Mouse (Mus musculus): Measurements from ENCODE around the gene Mapk1.

GRCm38 (mm10) chr16:16983131-16983533 lies at the start of gene Mapk1:
- TF ChIP-seq USF1 (IDR thresholded peaks at IDR 0.05; ENCODE audit: low read depth) (no peak), POLR2A (IDR thresholded peaks at IDR 0.05; ENCODE audit: insufficient read length, low read depth) (peak; percentile 98), REST (IDR thresholded peaks at IDR 0.05; ENCODE audit: insufficient read depth, insufficient read length) (no peak), MAX (IDR thresholded peaks at IDR 0.05; ENCODE audit: low read depth) (no peak), MYOG (IDR thresholded peaks at IDR 0.05; ENCODE audit: control insufficient read depth in 1 of 3, insufficient read depth in 1 of 3, insufficient read length in 2 of 3, low read depth in 2 of 3) (peak in 1 of 3 experiments; percentile 57), TCF3 (IDR thresholded peaks at IDR 0.05; ENCODE audit: insufficient read length, low read depth) (no peak), TCF12 (IDR thresholded peaks at IDR 0.05; ENCODE audit: insufficient read depth, poor library complexity, severe bottlenecking) (no peak), E2F4 (IDR thresholded peaks at IDR 0.05; ENCODE audit: insufficient read depth) (no peak), POLR2AphosphoS2 (IDR thresholded peaks at IDR 0.05; ENCODE audit: insufficient read length, low read depth) (peak; percentile 97), MYOD1 (IDR thresholded peaks at IDR 0.05; ENCODE audit: control insufficient read depth in 1 of 3, insufficient read length in 2 of 3, low read depth in 2 of 3) (peak in 1 of 3 experiments; percentile 18), CEBPB (IDR thresholded peaks at IDR 0.05; ENCODE audit: insufficient read depth, poor library complexity, severe bottlenecking) (no peak), SRF (IDR thresholded peaks at IDR 0.05; ENCODE audit: control insufficient read depth, insufficient read length, low read depth) (no peak)

All from myocyte (in vitro differentiated cells).